Mouse (Mus musculus) CD4-positive helper T cell, adult 2 months (primary cell): ENCODE data around the gene Mctp1.

Experiments
- DNase-seq: peaks from one replicate; pipeline ENCODE4 v3.0.0-alpha.2; 2012; ENCODE audit warnings: low read depth, missing footprints, low spot score

The Mctp1 gene

DNA sequence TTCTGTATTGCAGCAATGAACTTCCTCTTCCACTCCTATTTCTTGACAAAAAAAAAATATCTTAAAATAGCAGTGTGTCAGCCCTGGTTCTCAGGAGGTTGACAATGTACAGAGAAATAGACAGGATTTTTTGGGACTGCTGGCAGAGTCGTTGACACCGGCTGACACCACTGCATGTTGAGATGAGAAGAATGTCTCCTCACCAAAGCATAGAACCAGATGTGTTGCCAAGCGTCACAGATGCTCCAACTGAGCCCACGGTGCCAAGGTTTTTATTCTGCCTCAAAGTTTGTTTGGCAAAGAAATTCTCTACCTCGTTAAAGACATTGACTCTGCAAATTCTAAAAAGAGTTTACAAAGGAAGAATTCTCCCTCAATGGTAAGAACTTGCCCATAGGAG, 548.6 kb downstream of the Mctp1 start:
- DNase-seq, result no peak

DNA sequence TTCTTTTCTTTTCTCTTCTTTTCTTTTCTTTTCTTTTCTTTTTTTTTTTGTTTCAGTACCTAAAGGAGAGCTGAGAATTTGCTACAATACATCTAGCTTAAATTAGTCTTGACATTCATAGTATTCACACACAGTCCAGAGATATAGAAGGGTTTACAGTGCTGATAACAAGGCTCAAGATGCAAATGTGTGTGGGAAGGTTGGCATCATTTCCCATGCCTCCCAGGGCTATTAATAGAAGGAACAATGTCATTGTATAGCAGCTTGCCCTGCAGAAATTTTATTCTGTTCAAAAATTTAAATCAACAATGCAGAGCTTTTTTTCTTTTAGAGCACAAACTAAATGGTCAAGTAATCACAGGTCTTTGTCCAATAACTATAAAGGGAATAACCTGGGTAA, 564.9 kb downstream of the Mctp1 start:
- no peak for DNase-seq

DNA sequence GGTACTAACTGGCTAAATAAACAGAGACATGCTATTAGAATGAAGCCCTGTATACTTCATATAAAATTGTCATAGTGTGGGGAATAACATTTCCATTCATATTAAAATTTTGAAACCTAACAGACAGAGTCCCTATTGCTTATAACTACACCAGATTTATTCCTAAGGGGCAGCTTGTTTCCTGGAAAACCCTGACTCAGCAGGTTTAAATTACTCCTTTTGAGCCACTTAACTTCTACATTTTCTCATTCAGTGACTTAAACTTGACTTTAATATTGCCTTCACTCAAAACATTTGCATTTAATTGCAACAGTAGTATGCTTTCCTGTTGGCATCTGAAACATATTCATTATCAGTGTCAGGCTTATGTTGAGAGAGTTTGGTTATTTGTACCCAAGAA, 583.3 kb downstream of the Mctp1 start:
- no peak for DNase-seq

DNA sequence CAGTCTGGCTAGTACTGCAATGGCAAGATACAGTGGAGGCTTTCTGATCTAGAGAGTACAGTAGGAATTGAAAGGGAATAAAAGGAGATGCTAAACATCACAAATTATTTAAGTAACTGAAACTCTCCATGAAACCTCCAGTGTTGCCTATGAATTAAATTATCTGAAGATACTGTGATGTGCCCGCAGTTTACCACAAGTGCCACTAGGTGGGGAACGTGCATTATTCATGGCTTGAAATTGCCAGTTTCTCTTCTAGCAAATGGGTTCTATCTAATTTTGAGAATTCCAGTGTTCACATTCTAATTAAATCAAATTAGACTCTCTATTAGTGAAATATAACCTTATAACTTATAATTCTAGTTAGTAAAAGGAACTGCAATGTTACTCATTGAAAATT, 585.1 kb downstream of the Mctp1 start:
- peak; percentile 4 for DNase-seq

DNA sequence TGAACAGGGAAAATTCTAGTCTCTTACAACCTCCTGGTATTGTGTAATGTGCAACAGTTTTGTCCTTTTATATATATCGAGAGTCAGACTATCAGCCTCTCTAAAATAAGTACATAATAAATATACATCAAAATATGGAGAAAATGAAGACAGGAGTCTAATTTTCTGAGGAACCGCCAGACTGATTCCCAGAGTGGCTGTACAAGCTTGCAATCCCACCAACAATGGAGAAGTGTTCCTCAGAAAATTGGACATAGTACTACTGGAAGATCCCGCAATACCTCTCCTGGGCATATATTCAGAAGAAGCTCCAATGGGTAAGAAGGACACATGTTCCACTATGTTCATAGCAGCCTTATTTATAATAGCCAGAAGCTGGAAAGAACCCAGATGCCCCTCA, 586.7 kb downstream of the Mctp1 start:
- DNase-seq, result peak; percentile 4

DNA sequence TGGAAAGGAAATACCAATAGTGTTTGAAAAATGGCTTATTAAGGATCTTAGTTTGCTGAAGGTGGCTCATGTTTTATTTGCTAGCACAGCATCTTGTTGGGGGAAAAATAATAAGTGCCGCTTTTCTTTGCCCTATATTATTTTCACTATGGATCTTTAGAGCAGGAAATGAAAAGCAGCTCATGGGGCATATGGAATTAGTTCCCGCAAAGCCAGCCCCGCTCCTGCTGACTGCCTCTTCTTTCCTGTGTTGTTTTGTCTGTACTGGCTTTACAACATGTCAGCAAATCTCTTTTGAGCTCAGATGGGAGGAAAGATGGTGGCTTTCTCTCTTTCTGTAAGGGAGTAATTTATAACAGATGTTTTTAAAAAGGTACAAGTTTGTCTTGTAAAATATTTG, 618.3 kb downstream of the Mctp1 start:
- DNase-seq, result no peak

DNA sequence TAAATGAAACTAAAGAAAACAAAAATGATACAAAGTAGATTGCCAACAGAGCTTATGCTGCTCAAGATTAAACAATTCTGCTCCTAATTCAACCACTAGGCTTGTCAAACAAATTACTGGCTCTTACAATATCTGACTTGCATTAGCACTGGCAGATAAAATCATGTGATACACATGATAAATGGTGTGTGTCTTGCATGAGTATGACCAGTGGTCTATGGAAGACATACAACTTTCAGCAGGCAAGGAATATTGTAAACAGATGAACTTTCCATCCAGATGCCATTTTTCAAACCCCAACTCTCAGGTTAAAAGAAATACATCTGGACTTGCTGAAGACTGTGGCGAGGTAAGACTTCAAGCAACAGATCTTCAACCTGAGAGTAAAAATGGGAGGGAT, 619.3 kb downstream of the Mctp1 start:
- DNase-seq, result no peak

DNA sequence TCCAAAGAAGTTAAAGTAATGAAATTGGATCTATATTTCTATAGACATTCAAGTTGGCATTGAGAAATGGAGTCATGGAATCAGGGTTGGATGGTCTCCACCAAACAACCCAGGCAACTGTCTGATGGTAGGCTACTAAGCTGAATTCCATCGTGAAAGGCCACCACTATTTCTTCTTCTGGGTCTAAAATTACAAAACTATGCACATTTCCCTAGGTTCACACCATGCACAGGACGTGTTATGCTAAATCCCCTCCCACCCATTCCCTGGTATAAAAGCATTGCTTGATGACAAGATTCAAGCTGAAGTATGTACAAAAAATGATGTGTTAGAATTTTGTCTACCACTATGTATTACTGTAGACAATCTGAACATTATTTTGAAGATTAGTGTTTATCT, 634.5 kb downstream of the Mctp1 start:
- DNase-seq, result no peak

DNA sequence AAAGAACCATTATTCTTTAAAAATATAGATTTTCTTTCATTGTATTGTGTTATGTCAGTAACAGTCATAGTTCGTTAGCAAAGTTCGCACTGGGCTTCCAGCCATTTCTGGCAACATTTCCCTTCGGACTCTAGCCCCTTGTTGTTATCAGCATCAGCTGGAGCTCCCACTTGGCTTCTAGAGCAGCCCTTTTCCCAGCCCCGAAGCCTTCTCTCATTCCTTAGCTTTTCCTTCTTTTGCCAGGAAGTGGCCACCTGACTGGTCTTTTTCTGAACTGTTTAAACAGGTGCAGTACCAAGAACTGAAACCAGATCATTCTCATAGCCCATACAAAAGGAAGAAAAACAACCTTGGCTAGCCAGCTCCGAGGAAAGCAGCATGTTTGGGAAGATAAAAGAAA, 645.3 kb downstream of the Mctp1 start:
- DNase-seq, result no peak

DNA sequence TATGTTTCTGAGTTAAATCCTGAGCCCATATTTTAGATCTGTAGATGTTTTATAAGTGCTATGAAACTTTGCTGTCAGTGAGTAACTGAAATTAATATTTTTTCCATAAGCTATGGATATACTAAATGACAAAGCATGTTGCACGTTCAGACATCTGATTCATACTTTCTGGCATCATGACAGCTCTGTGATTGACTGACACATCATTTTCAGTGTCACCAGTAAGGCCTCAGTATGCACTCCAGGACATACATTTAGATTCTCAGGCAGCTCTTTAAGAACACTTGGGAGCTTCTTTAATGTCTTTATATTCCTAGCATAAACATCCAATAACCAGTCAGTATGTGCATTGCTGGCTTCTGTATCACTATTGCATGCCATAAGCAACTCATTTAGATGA, 659.0 kb downstream of the Mctp1 start:
- DNase-seq, result no peak

DNA sequence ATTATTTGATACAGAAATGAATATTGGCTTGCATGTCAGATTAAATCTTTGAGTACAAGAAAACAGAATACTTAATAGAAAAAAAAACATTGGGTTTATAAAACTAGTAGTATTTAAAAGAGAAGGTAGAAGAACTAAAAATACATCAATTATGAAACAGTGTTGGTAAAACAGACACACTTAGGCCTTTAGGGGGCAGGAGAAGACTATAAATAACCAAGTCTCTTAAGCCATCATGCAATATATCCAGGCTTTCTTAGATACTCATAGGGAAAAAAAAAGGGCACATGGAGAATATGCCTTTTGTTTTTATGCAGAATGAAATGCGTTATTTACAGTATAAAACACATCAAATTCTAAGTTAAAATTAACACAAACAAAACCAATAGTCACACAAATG, 661.0 kb downstream of the Mctp1 start:
- DNase-seq, result no peak

DNA sequence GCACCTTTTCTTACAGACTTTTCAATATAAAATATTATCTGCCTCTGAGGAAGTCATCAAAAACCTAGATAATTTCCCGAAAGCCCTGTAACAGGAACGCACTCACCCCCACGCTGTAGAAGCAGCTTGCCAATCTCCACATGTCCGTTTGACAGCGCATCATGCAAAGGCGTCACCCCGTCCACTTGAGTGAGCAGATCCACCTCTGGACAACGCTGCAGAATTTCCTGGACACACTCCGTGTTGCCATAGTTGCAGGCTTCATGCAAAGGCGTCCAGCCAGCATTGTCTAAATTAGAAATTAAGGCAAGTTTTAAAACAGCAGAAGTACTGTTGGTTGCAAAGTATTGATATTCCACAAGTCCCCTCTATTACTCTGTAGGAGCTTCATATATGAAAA, 662.1 kb downstream of the Mctp1 start:
- no peak for DNase-seq

DNA sequence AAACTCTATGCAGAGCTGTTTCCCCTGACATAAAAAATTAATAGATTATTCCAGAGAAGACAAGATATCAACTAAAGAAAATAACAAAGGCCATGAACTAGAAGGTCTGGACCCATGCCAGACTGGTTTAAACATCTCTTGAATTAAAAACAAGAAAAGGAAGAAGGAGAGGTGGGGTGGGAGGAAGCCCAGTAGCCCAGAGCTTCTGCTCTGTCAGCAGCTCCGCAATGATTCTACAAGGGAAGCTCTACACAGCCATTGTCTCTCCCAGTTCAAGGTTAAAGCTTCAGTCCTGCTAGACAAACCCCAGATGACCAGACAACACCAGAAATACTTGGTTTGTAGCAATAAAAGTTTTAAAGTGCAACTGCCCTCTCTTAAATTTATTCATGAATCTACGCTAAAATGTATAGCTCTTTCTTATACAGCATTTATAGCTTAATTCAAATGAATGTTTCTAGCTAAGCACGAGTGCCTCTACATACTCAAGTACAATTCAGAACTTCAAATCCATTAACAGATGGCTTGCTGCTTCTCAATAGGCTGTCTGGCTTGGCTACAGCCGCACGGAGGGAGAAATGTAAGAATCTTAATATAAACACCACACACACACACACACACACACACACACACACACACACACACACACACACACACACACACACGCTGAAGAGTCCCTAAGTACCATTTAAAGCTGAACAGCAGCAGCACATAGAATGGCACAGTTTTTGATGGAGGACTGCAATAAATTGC, 663.0 kb downstream of the Mctp1 start:
- DNase-seq, result no peak

DNA sequence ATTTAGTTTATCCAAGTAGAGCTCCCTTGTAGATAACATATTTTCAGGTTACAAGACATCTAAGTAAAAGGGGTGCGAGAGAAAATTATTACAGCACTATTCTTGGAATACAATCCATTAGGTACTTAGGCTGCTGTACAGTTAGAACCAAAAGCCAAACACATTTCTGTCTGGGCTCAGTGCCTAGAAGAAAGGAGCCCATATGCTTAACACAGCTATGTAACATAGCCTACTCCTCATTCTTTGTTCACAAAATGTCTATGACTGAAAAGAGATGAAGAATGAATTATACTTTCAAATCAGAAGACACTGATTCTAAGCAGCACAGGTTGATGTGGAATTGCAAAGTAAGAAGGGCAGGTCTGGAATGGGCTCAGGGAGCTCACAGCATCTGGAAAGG, 664.1 kb downstream of the Mctp1 start:
- DNase-seq, result no peak

DNA sequence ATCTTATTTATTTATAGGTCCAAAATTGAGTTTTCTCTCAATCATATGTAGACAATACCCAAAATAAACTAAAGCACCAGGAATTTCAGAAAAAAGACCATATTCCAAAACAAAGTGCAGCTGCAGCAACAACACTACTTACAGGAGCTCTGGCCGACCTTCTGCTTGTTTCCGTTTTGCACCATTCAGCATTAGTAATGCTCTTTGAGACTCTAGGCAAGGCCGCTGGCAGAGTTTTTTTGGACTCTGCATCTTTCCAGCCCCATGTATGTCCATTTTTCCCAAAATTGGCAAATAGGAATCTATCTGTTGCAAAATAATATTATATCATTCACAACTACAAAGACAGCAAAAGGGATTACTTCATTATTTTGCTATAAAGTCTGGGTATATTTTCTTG, 665.4 kb downstream of the Mctp1 start:
- no peak for DNase-seq

DNA sequence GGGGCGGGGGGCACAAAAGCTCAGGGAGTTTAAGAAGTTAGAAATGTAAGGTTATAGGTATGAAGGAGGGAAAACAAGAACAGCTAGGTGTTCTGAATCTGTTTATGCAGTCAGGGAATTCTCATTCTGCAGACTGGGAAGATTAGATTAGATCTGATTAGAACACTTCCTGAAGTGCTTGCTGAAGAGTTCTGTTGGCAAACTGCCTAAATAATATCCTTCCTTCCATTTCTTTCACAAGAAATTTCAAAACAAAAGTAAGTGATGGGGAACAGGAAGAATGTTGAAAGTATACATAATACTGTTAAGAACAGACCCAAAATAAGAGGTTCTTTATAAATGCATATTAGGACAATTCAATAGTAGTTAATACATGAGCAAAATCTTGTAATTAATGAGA, 678.9 kb downstream of the Mctp1 start:
- DNase-seq, result no peak

DNA sequence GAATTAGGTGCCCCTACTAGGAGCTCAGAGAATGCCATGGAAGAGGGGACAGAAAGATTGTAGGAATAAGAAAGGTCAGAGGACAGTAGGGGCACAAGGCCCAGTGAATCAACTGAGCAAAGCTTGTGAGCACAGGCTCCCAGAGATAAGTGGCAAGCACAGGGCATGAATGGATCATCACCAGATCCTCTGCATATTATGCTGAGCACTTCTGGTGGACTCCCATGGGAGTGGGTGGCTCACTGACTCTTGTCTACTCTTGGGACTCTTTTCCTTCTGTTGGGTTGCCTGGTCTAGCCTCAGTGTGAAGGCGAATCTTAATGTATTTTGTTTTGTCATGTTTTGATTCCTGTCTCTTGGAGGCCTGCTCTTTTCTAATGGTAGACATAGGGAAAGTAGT, 684.5 kb downstream of the Mctp1 start:
- no peak for DNase-seq

DNA sequence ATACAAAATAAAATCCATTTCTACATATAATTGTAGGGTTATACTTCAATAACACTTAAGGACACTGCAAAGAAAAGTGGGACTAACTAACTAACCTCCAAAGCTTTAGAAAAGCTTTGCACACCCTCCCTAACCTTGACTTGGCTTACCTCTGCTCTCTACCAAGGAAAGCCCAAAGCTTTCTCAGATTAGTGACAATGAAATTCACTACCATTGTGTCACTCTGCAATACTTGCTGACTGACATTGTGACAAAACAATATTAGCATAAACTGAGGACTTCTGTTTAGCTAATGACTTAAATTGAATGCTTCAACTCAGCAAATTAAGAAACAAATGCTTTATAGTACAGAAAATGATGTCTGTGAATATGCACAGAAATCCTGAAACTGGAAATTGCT, 687.7 kb downstream of the Mctp1 start:
- DNase-seq, result no peak
